Mouse (Mus musculus) bone marrow, adult 2 months (tissue): Measurements from ENCODE around the gene Tpcn1.

ENCODE experiments used
- CTCF ChIP-seq: fragments of 200-500 bp; IDR thresholded peaks from 2 replicates; pipeline ENCODE4 v1.5.1; 2011; ENCODE audit warnings: low read length, control low read depth; ENCODE audit not compliant: control insufficient read depth, insufficient read depth
- POLR2A ChIP-seq: fragments of 200-500 bp; IDR thresholded peaks from 2 replicates; pipeline ENCODE4 v1.6.1; 2011; ENCODE audit warnings: low read depth, mild to moderate bottlenecking, control low read depth, low read length, borderline replicate concordance; ENCODE audit not compliant: control insufficient read depth

DNA sequence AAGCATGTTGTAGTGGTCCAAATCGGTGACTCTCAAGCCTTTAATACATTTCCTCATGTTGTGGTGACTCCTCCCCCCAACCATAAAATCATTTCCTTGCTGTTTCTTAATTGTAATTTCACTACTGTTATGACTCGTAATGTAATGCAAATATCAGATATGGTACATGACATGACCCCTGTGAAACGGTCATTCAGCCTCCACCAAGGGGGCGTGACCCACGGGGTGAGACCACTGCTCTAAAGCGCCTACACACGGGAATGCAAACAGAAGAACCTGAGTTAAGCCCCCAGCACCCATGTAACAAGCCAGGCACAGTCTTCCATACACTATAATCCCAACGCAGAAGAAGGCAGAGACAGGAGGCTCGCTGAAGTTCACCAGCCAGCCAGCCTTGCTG is 82.7 kb downstream of the Tpcn1 start:
- TF ChIP-seq CTCF (no peak), POLR2A (no peak)
